Mouse (Mus musculus): ENCODE results near the gene Pcf11. TPM values are rescaled to one million over a fixed set of nuclear protein-coding genes. Genes with fewer than 3 reads are reported as not detected.
A peak's percentile ranks its signal among the peaks of the same experiment; 100 is the strongest.

The Pcf11 gene
- polyA plus RNA-seq, 1 experiment from 2014 or later: 18.1 TPM

DNA sequence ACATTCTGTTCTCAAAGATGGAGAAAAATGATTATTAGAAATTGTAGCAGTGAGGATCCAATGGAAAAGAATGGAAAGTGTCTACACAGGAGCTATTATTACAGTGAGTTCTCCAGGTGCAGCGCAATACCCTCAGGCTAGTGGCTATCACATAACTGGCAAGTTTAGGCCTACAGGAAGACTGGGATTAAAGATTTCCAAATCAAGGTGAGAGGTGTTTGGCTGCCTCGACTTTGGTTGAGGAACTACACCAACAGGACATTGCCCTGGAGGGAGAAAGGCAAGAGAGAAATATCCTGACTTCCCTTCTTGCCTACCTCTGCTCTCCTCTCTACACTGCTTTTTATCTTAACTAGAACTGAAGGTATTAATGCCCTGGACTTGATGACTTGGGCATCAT is 19.4 kb upstream of the Pcf11 start:
- Histone ChIP-seq H3K9me3 (ENCODE audit: control insufficient read depth, low read length) (no peaks in the 10 kb centered on the region), H3K4me2 (ENCODE audit: low read depth) (no peak overlapping the region), H3K27me3 (ENCODE audit: control insufficient read depth, insufficient read depth, low read length) (no peaks in the 10 kb centered on the region), H3K4me1 (ENCODE audit: control insufficient read depth, insufficient read depth, low read length) (no peaks in the 10 kb centered on the region), H3K36me3 (ENCODE audit: control insufficient read depth, insufficient read depth, low read length) (no peaks in the 10 kb centered on the region), H3K27ac (ENCODE audit: low read depth, low read length) (no peak overlapping the region), H3K4me3 (ENCODE audit: low read depth, low read length) (no peak overlapping the region), H3K9ac (ENCODE audit: low read length) (no peak overlapping the region)
- WGBS: 75% methylated on average over 2 of the region's 2 CpGs
- ATAC-seq (ENCODE audit: insufficient read depth, low FRiP score, low TSS enrichment): no peak
- DNase-seq (ENCODE audit: low spot score): no peak

DNA sequence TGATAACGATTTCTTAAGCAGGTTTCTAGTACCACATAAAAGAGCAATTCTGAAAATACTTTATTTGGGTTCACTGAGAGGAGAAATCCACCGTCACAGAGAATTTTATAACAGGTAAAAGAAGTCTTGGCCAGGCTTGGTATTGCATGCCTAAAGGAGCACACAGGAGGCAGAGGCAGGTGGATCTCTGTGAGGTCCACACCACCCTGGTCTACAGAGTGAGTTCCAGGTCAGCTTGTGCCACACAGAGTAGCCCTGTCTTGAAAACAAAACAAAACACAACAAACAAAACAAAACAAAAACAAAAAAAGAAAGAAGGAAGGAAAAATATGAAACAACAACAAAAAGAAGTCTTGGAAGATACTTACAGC is 18.6 kb upstream of the Pcf11 start:
- no peaks in the 10 kb centered on the region for H3K27me3 ChIP-seq (ENCODE audit: control insufficient read depth, insufficient read depth, low read length)
- H3K4me2 ChIP-seq (ENCODE audit: low read depth): no peak overlapping the region
- 61% methylated on average over 2 of the region's 2 CpGs for WGBS
- DNase-seq (ENCODE audit: low spot score) (no peak), ATAC-seq (ENCODE audit: insufficient read depth, low FRiP score, low TSS enrichment) (no peak)
- H3K4me3 ChIP-seq (ENCODE audit: low read depth, low read length): no peak overlapping the region
- no peaks in the 10 kb centered on the region for H3K9me3 ChIP-seq (ENCODE audit: control insufficient read depth, low read length)
- H3K27ac ChIP-seq (ENCODE audit: low read depth, low read length): no peak overlapping the region
- H3K4me1 ChIP-seq (ENCODE audit: control insufficient read depth, insufficient read depth, low read length): no peaks in the 10 kb centered on the region
- H3K9ac ChIP-seq (ENCODE audit: low read length): no peak overlapping the region
- no peaks in the 10 kb centered on the region for H3K36me3 ChIP-seq (ENCODE audit: control insufficient read depth, insufficient read depth, low read length)

DNA sequence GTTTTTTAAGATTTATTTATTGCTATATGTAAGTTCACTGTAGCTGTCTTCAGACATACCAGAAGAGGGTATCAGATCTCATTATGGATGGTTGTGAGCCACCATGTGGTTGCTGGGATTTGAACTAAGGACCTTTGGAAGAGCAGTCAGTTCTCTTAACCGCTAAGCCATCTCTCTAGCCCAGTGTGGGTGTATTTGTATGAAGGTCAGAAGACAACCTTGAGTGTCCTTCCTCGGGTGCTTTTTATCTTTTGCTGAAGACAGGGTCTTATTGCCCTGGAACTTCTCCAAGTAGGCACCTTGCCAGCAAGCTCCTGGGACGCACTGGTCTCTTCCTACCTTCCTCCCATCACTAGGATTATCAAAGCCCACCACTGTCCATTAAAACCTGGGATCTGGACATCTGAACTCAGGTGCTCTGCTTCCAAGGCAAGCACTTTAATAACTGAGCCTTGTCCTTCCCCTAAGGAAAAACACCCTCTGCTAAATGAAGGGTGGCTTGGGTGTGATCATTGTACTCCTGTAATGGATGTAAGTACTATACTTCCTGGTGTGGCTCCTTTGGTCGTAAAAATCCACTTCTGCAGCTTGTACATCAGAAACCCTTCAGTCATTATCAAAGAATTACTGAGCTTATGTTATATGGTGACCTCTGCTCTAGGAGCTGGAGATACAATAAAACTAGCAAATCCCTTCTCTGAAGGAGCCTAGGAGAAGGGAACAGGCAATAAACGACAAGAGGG is 18.0 kb upstream of the Pcf11 start:
- 82% methylated on average over 5 of the region's 5 CpGs for WGBS
- H3K4me3 ChIP-seq (ENCODE audit: low read depth, low read length): no peak overlapping the region
- H3K36me3 ChIP-seq (ENCODE audit: control insufficient read depth, insufficient read depth, low read length): no peaks in the 10 kb centered on the region
- ATAC-seq (ENCODE audit: insufficient read depth, low FRiP score, low TSS enrichment) (no peak), DNase-seq (ENCODE audit: low spot score) (no peak)
- H3K9ac ChIP-seq (ENCODE audit: low read length): no peak overlapping the region
- H3K9me3 ChIP-seq (ENCODE audit: control insufficient read depth, low read length): no peaks in the 10 kb centered on the region
- no peak overlapping the region for H3K27ac ChIP-seq (ENCODE audit: low read depth, low read length)
- H3K27me3 ChIP-seq (ENCODE audit: control insufficient read depth, insufficient read depth, low read length): no peaks in the 10 kb centered on the region
- H3K4me1 ChIP-seq (ENCODE audit: control insufficient read depth, insufficient read depth, low read length): no peaks in the 10 kb centered on the region
- H3K4me2 ChIP-seq (ENCODE audit: low read depth): no peak overlapping the region

DNA sequence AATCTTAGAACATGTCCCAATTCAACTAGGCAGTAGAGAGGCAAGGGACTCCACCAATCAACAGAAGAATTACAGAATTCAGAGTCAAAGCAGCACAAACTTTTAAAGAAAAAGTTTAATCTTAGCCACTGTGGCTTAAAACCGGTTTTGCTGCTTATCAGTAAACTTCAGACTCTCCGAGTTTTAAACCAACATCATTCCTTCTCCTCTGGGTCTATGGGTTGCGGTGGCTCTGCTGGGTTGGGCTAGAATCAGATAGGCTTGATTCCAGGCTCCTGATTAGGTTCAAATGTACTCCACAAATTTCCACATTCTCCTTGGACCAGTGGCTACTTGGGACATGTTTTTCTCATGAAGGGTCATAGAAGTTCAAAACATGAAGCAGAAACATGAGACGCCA is 7.6 kb upstream of the Pcf11 start:
- no peak overlapping the region for H3K9ac ChIP-seq (ENCODE audit: low read length)
- no peak for ATAC-seq (ENCODE audit: insufficient read depth, low FRiP score, low TSS enrichment)
- DNase-seq (ENCODE audit: low spot score): no peak
- H3K36me3 ChIP-seq (ENCODE audit: control insufficient read depth, insufficient read depth, low read length): no peaks in the 10 kb centered on the region
- H3K4me2 ChIP-seq (ENCODE audit: low read depth): no peak overlapping the region
- H3K27me3 ChIP-seq (ENCODE audit: control insufficient read depth, insufficient read depth, low read length): no peaks in the 10 kb centered on the region
- H3K9me3 ChIP-seq (ENCODE audit: control insufficient read depth, low read length): no peaks in the 10 kb centered on the region
- no peak overlapping the region for H3K4me3 ChIP-seq (ENCODE audit: low read depth, low read length)
- no peaks in the 10 kb centered on the region for H3K4me1 ChIP-seq (ENCODE audit: control insufficient read depth, insufficient read depth, low read length)
- no peak overlapping the region for H3K27ac ChIP-seq (ENCODE audit: low read depth, low read length)
- WGBS: 75% methylated on average over 4 of the region's 4 CpGs

DNA sequence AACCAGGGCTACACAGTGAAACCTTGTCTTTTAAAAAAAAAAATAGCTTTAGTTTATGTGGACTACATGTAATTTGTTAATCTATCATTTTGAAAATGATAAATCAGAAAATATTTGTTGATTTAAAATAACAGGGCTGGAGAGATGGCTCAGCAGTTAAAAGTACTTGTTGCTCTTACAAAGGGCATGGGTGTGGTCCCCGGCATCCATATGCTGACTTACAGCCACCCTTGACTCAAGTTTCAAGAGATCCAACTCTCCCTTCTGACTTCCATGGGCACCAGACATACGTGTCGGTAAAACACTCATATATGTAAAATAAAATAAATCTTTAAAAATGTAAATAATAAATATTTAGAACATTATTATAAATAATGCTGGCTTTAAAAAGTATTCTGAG is 5.4 kb upstream of the Pcf11 start:
- Histone ChIP-seq H3K27ac (ENCODE audit: low read depth, low read length) (no peak overlapping the region), H3K9me3 (ENCODE audit: control insufficient read depth, low read length) (no peaks in the 10 kb centered on the region), H3K27me3 (ENCODE audit: control insufficient read depth, insufficient read depth, low read length) (no peaks in the 10 kb centered on the region), H3K36me3 (ENCODE audit: control insufficient read depth, insufficient read depth, low read length) (no peaks in the 10 kb centered on the region), H3K4me3 (ENCODE audit: low read depth, low read length) (no peak overlapping the region), H3K9ac (ENCODE audit: low read length) (no peak overlapping the region), H3K4me2 (ENCODE audit: low read depth) (no peak overlapping the region), H3K4me1 (ENCODE audit: control insufficient read depth, insufficient read depth, low read length) (no peaks in the 10 kb centered on the region)
- WGBS: 89% methylated on average over 3 of the region's 3 CpGs
- ATAC-seq (ENCODE audit: insufficient read depth, low FRiP score, low TSS enrichment) (no peak), DNase-seq (ENCODE audit: low spot score) (no peak)

DNA sequence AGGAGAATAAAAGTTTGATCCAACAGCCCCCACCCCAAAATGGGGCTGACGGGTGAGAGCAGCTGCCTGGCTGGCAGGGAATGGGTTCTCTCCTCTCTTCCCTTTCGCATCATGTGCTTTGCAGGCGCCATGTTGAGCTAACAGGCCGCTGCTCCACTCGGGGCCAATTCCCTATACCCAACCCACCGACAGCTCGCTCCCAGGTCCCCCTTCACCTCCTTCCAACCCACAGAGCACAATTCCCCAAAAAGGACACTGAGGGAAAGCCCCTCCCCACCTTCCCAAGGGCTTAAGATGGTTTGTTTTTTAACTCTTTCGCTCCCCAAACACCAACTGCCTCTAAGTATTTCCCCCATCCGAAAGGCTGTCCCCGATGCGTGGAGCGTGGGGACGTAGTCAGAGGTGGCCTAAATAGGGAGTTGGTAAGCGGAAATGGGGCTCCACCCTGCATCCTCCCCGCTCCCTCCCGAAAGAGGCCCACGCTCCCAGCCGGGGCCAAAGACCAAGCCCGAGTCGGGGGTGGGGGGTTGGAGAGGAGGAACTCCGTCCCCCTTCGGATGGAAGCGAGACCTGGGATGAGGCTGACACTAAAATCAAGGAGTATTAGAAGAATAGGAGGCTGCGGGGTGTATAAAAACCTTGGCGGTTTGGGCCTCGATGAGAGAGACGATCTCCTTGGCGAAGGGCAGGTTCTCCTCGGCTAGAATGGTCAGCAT is 785 bp downstream of the Pcf11 start:
- Histone ChIP-seq H3K4me3 (ENCODE audit: low read depth, low read length) (peak overlapping the region; percentile 98), H3K4me2 (ENCODE audit: low read depth) (peak overlapping the region; percentile 81), H3K27ac (ENCODE audit: low read depth, low read length) (peak overlapping the region; percentile 94), H3K9me3 (ENCODE audit: control insufficient read depth, low read length) (no peaks in the 10 kb centered on the region), H3K4me1 (ENCODE audit: control insufficient read depth, insufficient read depth, low read length) (peaks cover 7% of the 10 kb centered on the region), H3K36me3 (ENCODE audit: control insufficient read depth, insufficient read depth, low read length) (peaks cover 3% of the 10 kb centered on the region; the same call in 1 of the 2 replicates), H3K27me3 (ENCODE audit: control insufficient read depth, insufficient read depth, low read length) (no peaks in the 10 kb centered on the region), H3K9ac (ENCODE audit: low read length) (peak overlapping the region; percentile 98)
- ATAC-seq (ENCODE audit: insufficient read depth, low FRiP score, low TSS enrichment): peak; percentile 8; the same call in 1 of the 2 replicates
- WGBS: under 1% methylated on average over 29 of the region's 29 CpGs
- peak; percentile 62 for DNase-seq (ENCODE audit: low spot score)

DNA sequence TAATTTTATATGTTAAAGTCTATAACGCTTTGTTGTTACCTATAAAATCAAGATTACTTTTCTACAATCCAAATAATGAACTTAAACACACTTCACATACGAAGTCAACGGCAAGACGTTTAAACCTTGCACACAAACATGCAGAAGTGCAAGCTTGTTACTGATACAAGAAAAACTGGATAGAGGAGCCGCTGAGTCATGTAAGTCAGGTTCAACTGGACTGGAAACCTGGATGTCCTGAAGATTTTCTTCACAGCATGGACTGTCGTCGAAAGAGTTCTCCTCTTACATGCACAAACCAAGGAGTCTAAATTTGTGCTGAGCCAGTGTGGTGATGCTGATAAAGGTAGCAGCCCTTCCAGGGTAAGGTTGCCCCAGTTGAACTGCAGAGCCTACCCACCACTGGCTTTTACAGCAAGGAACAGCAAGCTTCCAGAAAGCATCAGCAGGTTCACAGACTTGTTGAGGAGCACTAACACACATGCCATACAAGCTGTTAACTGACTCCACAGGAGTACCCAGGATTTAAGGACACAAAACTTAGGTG is 3.4 kb downstream of the Pcf11 start:
- ATAC-seq (ENCODE audit: insufficient read depth, low FRiP score, low TSS enrichment) (no peak), DNase-seq (ENCODE audit: low spot score) (no peak)
- Histone ChIP-seq H3K27ac (ENCODE audit: low read depth, low read length) (no peak overlapping the region), H3K9me3 (ENCODE audit: control insufficient read depth, low read length) (no peaks in the 10 kb centered on the region), H3K4me2 (ENCODE audit: low read depth) (0 out of 2 replicates have a peak overlapping the region, but pooled peaks have one; percentile 5), H3K36me3 (ENCODE audit: control insufficient read depth, insufficient read depth, low read length) (peaks cover 5% of the 10 kb centered on the region; the same call in 1 of the 2 replicates), H3K9ac (ENCODE audit: low read length) (no peak overlapping the region), H3K4me3 (ENCODE audit: low read depth, low read length) (peak overlapping the region; percentile 12; the same call in 1 of the 2 replicates), H3K4me1 (ENCODE audit: control insufficient read depth, insufficient read depth, low read length) (peaks cover 7% of the 10 kb centered on the region), H3K27me3 (ENCODE audit: control insufficient read depth, insufficient read depth, low read length) (no peaks in the 10 kb centered on the region)
- WGBS: 91% methylated on average over 7 of the region's 7 CpGs

DNA sequence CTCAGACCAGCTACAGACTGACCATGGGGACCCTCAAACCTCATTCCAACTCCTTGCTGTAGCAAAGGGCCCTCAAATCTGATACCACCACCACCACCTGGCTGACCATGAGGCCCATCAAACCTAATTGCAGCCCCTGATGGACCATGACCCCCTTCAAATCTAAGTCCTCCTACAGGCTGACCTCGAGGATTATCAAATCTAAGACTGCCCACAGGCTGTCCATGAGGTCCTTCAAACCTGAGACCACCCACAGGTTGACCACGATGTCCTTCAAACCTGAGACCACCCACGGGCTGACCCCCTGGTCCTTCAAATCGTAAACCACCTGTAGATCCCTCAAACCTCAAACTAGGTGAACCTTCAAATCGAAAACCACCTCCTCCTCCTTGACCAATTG is 11.7 kb downstream of the Pcf11 start:
- H3K36me3 ChIP-seq (ENCODE audit: control insufficient read depth, insufficient read depth, low read length): peaks cover 19% of the 10 kb centered on the region
- DNase-seq (ENCODE audit: low spot score) (no peak), ATAC-seq (ENCODE audit: insufficient read depth, low FRiP score, low TSS enrichment) (no peak)

More for the DNA sequence above, 11.7 kb downstream of the Pcf11 start:
- Histone ChIP-seq H3K27ac (ENCODE audit: low read depth, low read length) (no peak overlapping the region), H3K9ac (ENCODE audit: low read length) (no peak overlapping the region), H3K4me1 (ENCODE audit: control insufficient read depth, insufficient read depth, low read length) (no peaks in the 10 kb centered on the region), H3K9me3 (ENCODE audit: control insufficient read depth, low read length) (no peaks in the 10 kb centered on the region), H3K4me2 (ENCODE audit: low read depth) (no peak overlapping the region), H3K27me3 (ENCODE audit: control insufficient read depth, insufficient read depth, low read length) (no peaks in the 10 kb centered on the region), H3K4me3 (ENCODE audit: low read depth, low read length) (no peak overlapping the region)
- WGBS: 96% methylated on average over 5 of the region's 5 CpGs

Data from neural tube, embryonic 11.5 days (tissue).